Comparison of ENCODE assay signal across 10 mouse cellular contexts in the genomic region with DNA sequence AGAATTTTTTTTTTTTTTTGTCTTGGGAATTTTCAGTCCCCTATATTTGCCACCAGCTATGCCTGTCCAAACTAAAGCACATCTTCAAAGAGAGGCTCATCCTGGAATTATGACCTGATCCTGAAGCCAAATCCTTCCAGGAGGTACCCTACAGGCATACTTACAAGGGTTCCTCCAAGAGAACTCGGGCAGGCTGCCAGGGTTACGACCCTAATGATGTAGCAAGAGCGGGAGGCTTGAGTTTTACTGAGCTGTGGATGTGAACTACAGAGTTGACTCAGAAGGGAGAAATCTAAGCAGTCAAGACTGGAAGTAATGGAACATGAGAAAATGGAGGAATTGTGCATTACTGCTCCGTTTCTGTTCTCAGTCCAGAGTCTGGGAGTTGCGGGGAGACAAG. TPM values are rescaled to one million over a fixed set of nuclear protein-coding genes. Genes with fewer than 3 reads are reported as not detected.
A peak's percentile ranks its signal among the peaks of the same experiment; 100 is the strongest.
DNase-seq lines count a peak whose midpoint lies in the region; ATAC-seq lines count a peak whose summit lies in the region.
"Had no signal": no experiment of that assay in that cellular context is flagged by ENCODE, and none has a peak within 500 bp of the region (broad histone marks: within the 10 kb centered on the region; RNA-seq: fewer than 3 reads in every experiment).

No protein-coding gene starts in this region.

- peak; percentile 35 for DNase-seq in heart, postnatal 4 days
- no peak for DNase-seq in heart, adult 11 months
- peak; percentile 6 for DNase-seq in urinary bladder, postnatal 25 days (ENCODE audit: low spot score)
- DNase-seq in urinary bladder, adult 18-20 months (ENCODE audit: low spot score in 2 of 2) = no peak
- DNase-seq in kidney, postnatal 10 days = peak; percentile 74
- DNase-seq in retina, embryonic 14.5 days (ENCODE audit: low spot score) = no peak
- DNase-seq: cerebellum, postnatal 25 days; thymus, postnatal 4 days had no signal

- ATAC-seq in megakaryocyte-erythroid progenitor cell, adult 5-6 weeks (replicated peaks; ENCODE audit: low FRiP score, low TSS enrichment, poor library complexity, severe bottlenecking) = no peak
- ATAC-seq: forebrain, embryonic 15.5 days had no signal

RNA-seq across cellular contexts. Expression of gene Atp8b5, which starts 6.9 kb away (rescaled TPM):
- under 1 TPM; 0.05 to 0.14 TPM for total RNA-seq in heart, postnatal 4 days (2021)
- 0.07 and 0.68 TPM in 2 replicates for total RNA-seq in megakaryocyte-erythroid progenitor cell, adult 5-6 weeks (2014; fragmentation: Nextera tagmentation)
- total RNA-seq in megakaryocyte-erythroid progenitor cell, adult 5-6 weeks (2017) = 0.66 and 0.69 TPM in 2 replicates

Comparison
In these comparisons a context has a peak if more than half of its experiments do, and no peak if none do; other contexts are left out.
1. DNase-seq: peak in heart, postnatal 4 days (single experiment), urinary bladder, postnatal 25 days (single experiment) and kidney, postnatal 10 days (single experiment); none in heart, adult 11 months (single experiment), urinary bladder, adult 18-20 months (0 of 2) and retina, embryonic 14.5 days (single experiment).